Mouse (Mus musculus): ENCODE measurements around the gene Iqsec2. TPM values are rescaled to one million over a fixed set of nuclear protein-coding genes. Genes with fewer than 3 reads are reported as not detected.

The Iqsec2 gene
- 4.8 TPM for polyA plus RNA-seq (2015; fragmentation: Illumina TruSeq; extraction: RNeasy Lipid Tissue Mini Kit (QIAGEN cat#74804); ENCODE audit: insufficient read depth, low replicate concordance)

GRCm38 (mm10) chrX:152143941-152144741 lies at the start of gene Iqsec2:
Iqsec2 (plus strand) TSS chrX:152144268.

GRCm38 (mm10) chrX:152232781-152233763 lies 89.0 kb downstream of the Iqsec2 start, which contains the start of gene Kdm5c:
Kdm5c (plus strand) TSS chrX:152233020.

Other genes starting within 250 kb of the Iqsec2 start
- 58.4 TPM for gene Hsd17b10, start 142.4 kb upstream of the Iqsec2 start, polyA plus RNA-seq (2015; fragmentation: Illumina TruSeq; extraction: RNeasy Lipid Tissue Mini Kit (QIAGEN cat#74804); ENCODE audit: insufficient read depth, low replicate concordance)
- 1.1 TPM for gene Ribc1, start 128.0 kb upstream of the Iqsec2 start, polyA plus RNA-seq (2015; fragmentation: Illumina TruSeq; extraction: RNeasy Lipid Tissue Mini Kit (QIAGEN cat#74804); ENCODE audit: insufficient read depth, low replicate concordance)
- 132 TPM for gene Smc1a, start 127.8 kb upstream of the Iqsec2 start, polyA plus RNA-seq (2015; fragmentation: Illumina TruSeq; extraction: RNeasy Lipid Tissue Mini Kit (QIAGEN cat#74804); ENCODE audit: insufficient read depth, low replicate concordance)
- gene Kdm5c, start 88.8 kb downstream of the Iqsec2 start, polyA plus RNA-seq (2015; fragmentation: Illumina TruSeq; extraction: RNeasy Lipid Tissue Mini Kit (QIAGEN cat#74804); ENCODE audit: insufficient read depth, low replicate concordance): 29.0 TPM
- 20.1 TPM for gene Kantr, start 183.2 kb downstream of the Iqsec2 start, polyA plus RNA-seq (2015; fragmentation: Illumina TruSeq; extraction: RNeasy Lipid Tissue Mini Kit (QIAGEN cat#74804); ENCODE audit: insufficient read depth, low replicate concordance)
- 51.7 TPM for gene Tspyl2, start 198.2 kb downstream of the Iqsec2 start, polyA plus RNA-seq (2015; fragmentation: Illumina TruSeq; extraction: RNeasy Lipid Tissue Mini Kit (QIAGEN cat#74804); ENCODE audit: insufficient read depth, low replicate concordance)
- gene Gpr173, start 224.4 kb downstream of the Iqsec2 start, polyA plus RNA-seq (2015; fragmentation: Illumina TruSeq; extraction: RNeasy Lipid Tissue Mini Kit (QIAGEN cat#74804); ENCODE audit: insufficient read depth, low replicate concordance): 0.94 TPM